ENCODE assay signal across 8 mouse cellular contexts in the genomic region with DNA sequence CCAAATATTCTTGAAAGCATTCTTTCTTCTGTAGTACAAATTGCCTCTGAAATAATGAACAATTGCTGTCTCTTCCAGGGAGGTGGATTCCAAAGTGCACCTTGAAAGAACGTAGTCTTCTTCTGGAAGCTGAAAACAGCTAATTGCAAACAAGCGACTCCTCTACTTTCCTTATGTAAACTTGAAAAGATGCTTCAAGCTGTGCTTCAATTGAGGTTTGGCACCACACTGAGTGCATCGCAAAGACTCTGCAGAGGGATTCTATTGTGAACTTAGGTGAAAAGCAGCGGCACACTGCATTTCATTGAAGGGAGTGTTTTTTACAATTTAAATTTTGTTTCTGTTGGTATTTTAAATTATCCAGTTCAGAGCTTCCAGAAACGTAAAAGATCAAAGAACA. TPM values are rescaled to one million over a fixed set of nuclear protein-coding genes. Genes with fewer than 3 reads are reported as not detected.
DNase-seq lines count a peak whose midpoint lies in the region; ATAC-seq and TF ChIP-seq lines count a peak whose summit lies in the region.

No protein-coding gene starts in this region.

- no peaks in the 10 kb centered on the region for H3K9me3 ChIP-seq in heart, postnatal 0 days (replicated peaks; ENCODE audit: control insufficient read depth, low read length)

- no peaks in the 10 kb centered on the region for H3K36me3 ChIP-seq in heart, postnatal 0 days (replicated peaks; ENCODE audit: control insufficient read depth, insufficient read depth, low read length)
- H3K36me3 ChIP-seq in myocyte (ENCODE audit: control insufficient read depth, insufficient read depth), result no peaks in the 10 kb centered on the region

- H3K4me3 ChIP-seq in heart, postnatal 0 days (ENCODE audit: low read depth, low read length), result peak overlapping the region; percentile 79
- H3K4me3 ChIP-seq in cortical plate, adult 2 months (ENCODE audit: insufficient read depth, low read length), result peak overlapping the region; percentile 25; the same call in 1 of the 2 replicates
- H3K4me3 ChIP-seq in myocyte, result peak overlapping the region; percentile 32

- ATAC-seq in heart, postnatal 0 days (ENCODE audit: insufficient read depth, low read depth), result no peak

- H3K27me3 ChIP-seq in heart, postnatal 0 days (ENCODE audit: control insufficient read depth, insufficient read depth, low read length), result no peaks in the 10 kb centered on the region
- no peaks in the 10 kb centered on the region for H3K27me3 ChIP-seq in myocyte (ENCODE audit: control insufficient read depth, insufficient read depth, insufficient read length)

- no peak for TF ChIP-seq EP300 in heart, postnatal 0 days (IDR thresholded peaks at IDR 0.05; ENCODE audit: low read depth)

- no peak for DNase-seq in heart, postnatal 0 days (ENCODE audit: low spot score)
- no peak for DNase-seq in heart, postnatal 4 days
- DNase-seq in induced T-regulatory cell, adult 2 months (ENCODE audit: low read depth), result peak; percentile 16
- no peak for DNase-seq in frontal cortex, postnatal 25 days (ENCODE audit: low spot score in 2 of 2)
- no peak for DNase-seq in kidney, adult 8-10 months
- DNase-seq in frontal cortex, postnatal 14 days (ENCODE audit: low spot score in 2 of 2), result no peak

- H3K27ac ChIP-seq in heart, postnatal 0 days (ENCODE audit: low read depth), result no peak overlapping the region
- no peak overlapping the region for H3K27ac ChIP-seq in cortical plate, adult 2 months (ENCODE audit: insufficient read depth, low read length)

- H3K9ac ChIP-seq in heart, postnatal 0 days (replicated peaks; ENCODE audit: low read depth, low read length), result no peak overlapping the region

- WGBS in heart, postnatal 0 days, result 15% methylated on average over 5 of the region's 5 CpGs

- no peaks in the 10 kb centered on the region for H3K4me1 ChIP-seq in heart, postnatal 0 days (ENCODE audit: control insufficient read depth, insufficient read depth)
- peaks cover 2% of the 10 kb centered on the region; the same call in 1 of the 2 replicates for H3K4me1 ChIP-seq in cortical plate, adult 2 months (ENCODE audit: control insufficient read depth, insufficient read depth, low read length)

- no peak overlapping the region for H3ac ChIP-seq in myocyte (ENCODE audit: control insufficient read depth, insufficient read length)

- no peaks in the 10 kb centered on the region for H3K79me2 ChIP-seq in myocyte (ENCODE audit: control insufficient read depth, insufficient read depth)

- H3K4me2 ChIP-seq in heart, postnatal 0 days (ENCODE audit: low read depth, low read length), result peak overlapping the region; percentile 90
- peak overlapping the region; percentile 83 for H3K4me2 ChIP-seq in myocyte (ENCODE audit: low read depth)

- TF ChIP-seq CTCF in heart, postnatal 0 days (IDR thresholded peaks at IDR 0.05; ENCODE audit: low read depth), result no peak
- no peak for TF ChIP-seq CTCF in cortical plate, adult 2 months (IDR thresholded peaks at IDR 0.05; ENCODE audit: extremely low read depth, insufficient read depth, low read length)

- TF ChIP-seq POLR2A in cortical plate, adult 2 months (IDR thresholded peaks at IDR 0.05; ENCODE audit: extremely low read depth, insufficient read depth, low read length), result no peak
- no peak for TF ChIP-seq POLR2A in myocyte (IDR thresholded peaks at IDR 0.05; ENCODE audit: insufficient read length, low read depth)

TF ChIP-seq in myocyte, 11 proteins besides CTCF, POLR2A, EP300 and RAD21:
- TF ChIP-seq MYOD1 (IDR thresholded peaks at IDR 0.05; ENCODE audit: control insufficient read depth in 1 of 3, insufficient read length in 2 of 3, low read depth in 2 of 3) (no peak), POLR2AphosphoS2 (IDR thresholded peaks at IDR 0.05; ENCODE audit: insufficient read length, low read depth) (no peak)

RNA-seq across cellular contexts. Expression of gene Cep112, which starts 0.9 kb away (rescaled TPM):
- total RNA-seq in heart, postnatal 0 days (2014; rRNA removed; ENCODE audit: low replicate concordance), result 0.46 and 1.2 TPM in 2 replicates
- polyA plus RNA-seq in heart, postnatal 0 days (2015; fragmentation: Nextera tagmentation; extraction: Ambion mirVana), result 5.0 and 5.8 TPM in 2 replicates
- total RNA-seq in heart, postnatal 4 days (2021), result 10 to 100 TPM; 16.2 to 17.2 TPM
- 2.5 and 3.8 TPM in 2 replicates for polyA plus RNA-seq in cortical plate, adult 2 months (2012; rRNA removed)
- 0.43 TPM for polyA plus RNA-seq in myocyte (2012; fragmentation: generic; extraction: Trizol)

Comparison
In these comparisons a context has a peak if more than half of its experiments do, and no peak if none do; other contexts are left out.
1. H3K4me3 ChIP-seq: peak in every context shown above with its lines; median percentile 79 in heart, postnatal 0 days; 32 in myocyte; 25 in cortical plate, adult 2 months.